Mouse (Mus musculus): ENCODE data around the gene Crx. TPM values are rescaled to one million over a fixed set of nuclear protein-coding genes. Genes with fewer than 3 reads are reported as not detected.
A peak's percentile ranks its signal among the peaks of the same experiment; 100 is the strongest.
"Not testable (repeated sequence)": the region's sequence is repeated elsewhere in the genome, so short reads cannot be mapped to it uniquely, and the experiment has no call there.

Crx gene
- polyA plus RNA-seq, 1 experiment from 2014 or later: not detected

DNA sequence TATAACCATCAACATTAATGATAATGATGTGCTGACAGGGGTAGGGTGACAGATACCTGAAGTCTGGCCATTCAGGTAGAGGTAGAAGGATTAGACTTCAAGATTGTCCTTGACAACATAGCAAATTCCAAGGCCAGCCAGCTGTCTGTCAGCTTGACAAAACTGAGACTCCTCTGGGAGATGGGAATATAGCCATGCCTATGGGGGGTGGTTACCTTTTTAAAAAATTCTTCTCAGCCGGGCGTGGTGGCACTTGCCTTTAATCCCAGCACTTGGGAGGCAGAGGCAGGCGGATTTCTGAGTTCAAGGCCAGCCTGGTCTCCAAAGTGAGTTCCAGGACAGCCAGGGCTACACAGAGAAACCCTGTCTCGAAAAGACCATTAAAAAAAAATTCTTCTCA is 35.9 kb upstream of the Crx start:
- WGBS: 88% methylated on average over 4 of the region's 4 CpGs
- H3K9me3 ChIP-seq (ENCODE audit: control insufficient read depth, low read length); H3K4me1 ChIP-seq (ENCODE audit: control insufficient read depth, insufficient read depth, low read length); H3K4me3 ChIP-seq (ENCODE audit: low read depth, low read length); H3K9ac ChIP-seq (ENCODE audit: low read length); H3K27me3 ChIP-seq (ENCODE audit: control insufficient read depth, insufficient read depth, low read length); ATAC-seq (ENCODE audit: insufficient number of reproducible peaks, low FRiP score, low TSS enrichment, low read depth); DNase-seq (ENCODE audit: low spot score); H3K27ac ChIP-seq (replicated peaks; ENCODE audit: low read depth, low read length); H3K4me2 ChIP-seq (ENCODE audit: low read depth, severe bottlenecking): not testable (repeated sequence)
- H3K36me3 ChIP-seq (ENCODE audit: control insufficient read depth, insufficient read depth, low read length): peaks cover 14% of the 10 kb centered on the region

DNA sequence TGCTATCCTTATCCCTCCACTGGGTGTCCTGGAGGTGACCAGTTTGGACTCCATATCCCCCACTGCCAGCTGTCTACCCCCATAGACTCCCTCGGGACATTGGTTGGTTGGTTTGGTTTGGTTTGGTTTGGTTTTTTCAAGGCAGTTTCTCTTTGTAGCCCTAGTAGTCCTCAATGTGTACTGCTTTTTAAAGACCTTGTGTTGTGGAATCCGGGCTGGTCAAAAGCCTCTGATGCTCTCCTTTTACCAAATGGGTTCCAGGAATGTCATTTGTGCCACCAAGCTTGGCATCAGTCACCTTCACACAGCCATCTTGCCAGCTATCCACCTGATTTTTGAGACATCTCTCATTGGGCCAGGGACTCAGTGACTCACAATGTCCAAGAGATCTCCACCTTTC is 35.0 kb upstream of the Crx start:
- Histone ChIP-seq H3K9me3 (ENCODE audit: control insufficient read depth, low read length) (no peaks in the 10 kb centered on the region), H3K27me3 (ENCODE audit: control insufficient read depth, insufficient read depth, low read length) (no peaks in the 10 kb centered on the region), H3K36me3 (ENCODE audit: control insufficient read depth, insufficient read depth, low read length) (peaks cover 8% of the 10 kb centered on the region), H3K4me1 (ENCODE audit: control insufficient read depth, insufficient read depth, low read length) (no peaks in the 10 kb centered on the region), H3K27ac (replicated peaks; ENCODE audit: low read depth, low read length) (no peak overlapping the region), H3K9ac (ENCODE audit: low read length) (no peak overlapping the region), H3K4me3 (ENCODE audit: low read depth, low read length) (no peak overlapping the region), H3K4me2 (ENCODE audit: low read depth, severe bottlenecking) (no peak overlapping the region)
- WGBS: 73% methylated on average over 2 of the region's 2 CpGs
- ATAC-seq (ENCODE audit: insufficient number of reproducible peaks, low FRiP score, low TSS enrichment, low read depth): no peak
- no peak for DNase-seq (ENCODE audit: low spot score)

DNA sequence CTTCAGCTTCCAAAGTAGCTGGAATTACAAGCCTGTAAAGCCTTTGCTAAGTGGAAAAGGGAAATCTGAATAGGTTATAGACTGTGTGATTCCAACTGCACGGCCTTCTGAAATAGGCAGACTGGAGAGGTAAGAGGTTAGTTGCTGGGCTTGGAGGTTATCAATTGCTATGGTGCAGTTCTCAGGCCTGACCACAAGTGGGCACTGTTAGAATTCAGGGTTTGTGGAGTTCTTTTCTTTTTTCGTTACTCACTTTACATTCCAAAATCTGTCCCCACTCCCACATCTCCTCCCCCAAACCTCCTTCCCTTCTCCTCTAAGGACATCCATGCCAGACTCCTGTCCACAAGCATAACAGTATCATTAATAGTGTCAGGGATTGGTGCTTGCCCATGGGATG is 34.5 kb upstream of the Crx start:
- Histone ChIP-seq H3K4me1 (ENCODE audit: control insufficient read depth, insufficient read depth, low read length) (no peaks in the 10 kb centered on the region), H3K9ac (ENCODE audit: low read length) (no peak overlapping the region), H3K4me2 (ENCODE audit: low read depth, severe bottlenecking) (no peak overlapping the region), H3K27ac (replicated peaks; ENCODE audit: low read depth, low read length) (no peak overlapping the region), H3K27me3 (ENCODE audit: control insufficient read depth, insufficient read depth, low read length) (no peaks in the 10 kb centered on the region), H3K36me3 (ENCODE audit: control insufficient read depth, insufficient read depth, low read length) (peaks cover 4% of the 10 kb centered on the region), H3K9me3 (ENCODE audit: control insufficient read depth, low read length) (no peaks in the 10 kb centered on the region), H3K4me3 (ENCODE audit: low read depth, low read length) (no peak overlapping the region)
- WGBS: 41% methylated on average over 2 of the region's 2 CpGs
- ATAC-seq (ENCODE audit: insufficient number of reproducible peaks, low FRiP score, low TSS enrichment, low read depth) (no peak), DNase-seq (ENCODE audit: low spot score) (peak; percentile 65)

DNA sequence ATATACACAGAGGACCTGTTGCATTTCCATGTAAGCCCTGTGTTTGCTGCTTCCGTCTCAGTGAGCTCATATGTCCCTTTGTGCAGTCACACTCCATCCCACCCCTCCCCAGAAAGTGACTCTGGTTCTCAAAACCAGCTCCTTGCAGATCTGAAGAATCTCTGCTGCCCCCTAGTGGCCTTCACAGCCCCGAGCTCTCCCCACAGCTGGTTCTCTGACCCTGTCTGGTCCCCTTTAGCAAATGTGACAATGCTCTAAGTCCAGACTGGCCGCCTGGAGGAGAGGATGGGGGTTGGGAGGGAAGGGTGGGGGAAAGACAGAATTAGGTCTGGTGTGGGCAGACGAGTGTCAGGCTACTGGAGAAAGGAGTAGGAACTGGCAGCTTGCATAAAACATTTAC is 32.4 kb upstream of the Crx start:
- no peaks in the 10 kb centered on the region for H3K4me1 ChIP-seq (ENCODE audit: control insufficient read depth, insufficient read depth, low read length)
- no peak overlapping the region for H3K27ac ChIP-seq (replicated peaks; ENCODE audit: low read depth, low read length)
- no peak overlapping the region for H3K4me2 ChIP-seq (ENCODE audit: low read depth, severe bottlenecking)
- H3K9me3 ChIP-seq (ENCODE audit: control insufficient read depth, low read length): no peaks in the 10 kb centered on the region
- ATAC-seq (ENCODE audit: insufficient number of reproducible peaks, low FRiP score, low TSS enrichment, low read depth) (peak; percentile 56; the same call in 1 of the 2 replicates), DNase-seq (ENCODE audit: low spot score) (peak; percentile 93)
- no peaks in the 10 kb centered on the region for H3K27me3 ChIP-seq (ENCODE audit: control insufficient read depth, insufficient read depth, low read length)
- WGBS: 2% methylated on average over 4 of the region's 4 CpGs
- H3K9ac ChIP-seq (ENCODE audit: low read length): no peak overlapping the region
- no peak overlapping the region for H3K4me3 ChIP-seq (ENCODE audit: low read depth, low read length)
- no peaks in the 10 kb centered on the region; the same call in 1 of the 2 replicates for H3K36me3 ChIP-seq (ENCODE audit: control insufficient read depth, insufficient read depth, low read length)

DNA sequence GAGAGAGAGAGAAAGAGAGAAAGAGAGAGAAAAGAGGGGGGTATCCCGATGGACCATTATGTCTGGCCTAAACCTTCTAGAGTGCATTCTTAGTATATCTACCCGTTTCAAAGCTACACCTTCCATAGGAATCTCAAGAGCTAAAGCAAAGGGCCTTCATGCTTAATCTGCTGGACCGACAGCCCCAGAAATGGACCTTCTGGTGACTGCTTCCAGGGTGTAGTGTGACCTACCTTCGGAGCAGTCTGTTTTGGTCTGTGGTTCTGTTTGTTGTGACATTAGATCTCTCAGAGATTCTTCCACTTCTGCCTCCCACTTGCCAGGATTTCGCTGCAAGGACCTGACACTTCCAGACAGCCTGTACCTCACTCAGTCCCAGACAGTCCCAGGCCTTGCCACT is 30.8 kb upstream of the Crx start:
- no peaks in the 10 kb centered on the region for H3K9me3 ChIP-seq (ENCODE audit: control insufficient read depth, low read length)
- DNase-seq (ENCODE audit: low spot score) (no peak), ATAC-seq (ENCODE audit: insufficient number of reproducible peaks, low FRiP score, low TSS enrichment, low read depth) (no peak)
- H3K9ac ChIP-seq (ENCODE audit: low read length): no peak overlapping the region
- WGBS: 81% methylated on average over 5 of the region's 5 CpGs
- no peaks in the 10 kb centered on the region for H3K27me3 ChIP-seq (ENCODE audit: control insufficient read depth, insufficient read depth, low read length)
- no peak overlapping the region for H3K27ac ChIP-seq (replicated peaks; ENCODE audit: low read depth, low read length)
- H3K4me2 ChIP-seq (ENCODE audit: low read depth, severe bottlenecking): no peak overlapping the region
- H3K4me3 ChIP-seq (ENCODE audit: low read depth, low read length): no peak overlapping the region
- no peaks in the 10 kb centered on the region for H3K36me3 ChIP-seq (ENCODE audit: control insufficient read depth, insufficient read depth, low read length)
- no peaks in the 10 kb centered on the region for H3K4me1 ChIP-seq (ENCODE audit: control insufficient read depth, insufficient read depth, low read length)

DNA sequence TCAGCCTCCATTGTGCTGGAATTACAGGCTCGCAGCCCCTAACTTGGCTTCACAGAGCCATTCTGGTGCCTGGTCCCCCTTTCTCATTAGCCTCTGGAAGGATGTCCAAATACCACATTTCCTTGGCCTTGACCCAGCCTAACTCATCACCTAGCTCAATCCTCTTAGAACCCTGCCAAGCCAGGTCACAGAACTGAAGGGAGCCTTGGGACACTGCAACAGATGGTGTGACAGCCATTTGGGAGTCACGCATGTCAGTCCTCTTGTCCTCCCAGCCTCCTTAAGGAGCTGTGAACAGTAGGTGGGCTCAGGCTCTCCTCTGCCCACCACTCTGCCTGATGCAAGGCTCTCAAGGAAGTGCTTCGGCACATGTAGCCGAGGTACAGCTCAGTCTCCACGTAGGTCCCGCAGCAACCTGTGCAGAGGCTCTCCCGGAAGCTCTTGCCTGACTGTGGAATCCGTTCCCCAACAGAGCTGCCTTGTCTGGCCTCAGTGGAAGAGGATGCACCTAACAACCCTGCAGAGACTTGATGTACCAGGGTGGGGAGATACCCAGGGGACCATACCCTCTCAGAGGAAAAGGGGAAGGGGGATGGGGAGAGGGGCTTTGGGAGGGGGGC is 28.3 kb upstream of the Crx start:
- WGBS: 80% methylated on average over 8 of the region's 8 CpGs
- no peak for ATAC-seq (ENCODE audit: insufficient number of reproducible peaks, low FRiP score, low TSS enrichment, low read depth)
- DNase-seq (ENCODE audit: low spot score): no peak

DNA sequence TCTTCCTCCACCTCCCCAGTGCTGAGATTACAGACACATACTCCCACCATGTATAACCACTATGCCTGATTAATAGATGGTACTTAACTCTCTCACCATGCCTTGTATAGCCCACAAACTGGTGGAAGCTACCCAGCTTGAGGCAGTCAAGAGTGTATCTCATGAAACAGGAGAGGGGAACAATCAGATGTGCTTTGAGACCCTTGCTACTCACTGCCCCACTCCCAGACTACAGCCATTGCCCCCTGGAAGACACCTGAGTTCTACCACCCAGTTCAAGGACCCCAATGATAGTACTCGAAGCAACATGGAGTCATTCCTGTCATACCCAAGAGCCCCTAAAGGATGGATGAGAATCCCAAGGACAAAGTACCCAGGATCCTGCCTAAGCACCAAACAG is 26.8 kb upstream of the Crx start:
- ATAC-seq (ENCODE audit: insufficient number of reproducible peaks, low FRiP score, low TSS enrichment, low read depth) (no peak), DNase-seq (ENCODE audit: low spot score) (no peak)
- Histone ChIP-seq H3K4me1 (ENCODE audit: control insufficient read depth, insufficient read depth, low read length) (no peaks in the 10 kb centered on the region), H3K9ac (ENCODE audit: low read length) (no peak overlapping the region), H3K27ac (replicated peaks; ENCODE audit: low read depth, low read length) (no peak overlapping the region), H3K4me3 (ENCODE audit: low read depth, low read length) (no peak overlapping the region), H3K36me3 (ENCODE audit: control insufficient read depth, insufficient read depth, low read length) (no peaks in the 10 kb centered on the region), H3K9me3 (ENCODE audit: control insufficient read depth, low read length) (no peaks in the 10 kb centered on the region), H3K4me2 (ENCODE audit: low read depth, severe bottlenecking) (no peak overlapping the region), H3K27me3 (ENCODE audit: control insufficient read depth, insufficient read depth, low read length) (no peaks in the 10 kb centered on the region)
- 85% methylated on average over 1 of the region's 1 CpGs for WGBS

More for the DNA sequence above, 28.3 kb upstream of the Crx start:
- H3K4me1 ChIP-seq (ENCODE audit: control insufficient read depth, insufficient read depth, low read length): no peaks in the 10 kb centered on the region
- no peak overlapping the region for H3K4me2 ChIP-seq (ENCODE audit: low read depth, severe bottlenecking)
- no peak overlapping the region for H3K9ac ChIP-seq (ENCODE audit: low read length)
- no peaks in the 10 kb centered on the region for H3K27me3 ChIP-seq (ENCODE audit: control insufficient read depth, insufficient read depth, low read length)
- H3K9me3 ChIP-seq (ENCODE audit: control insufficient read depth, low read length): no peaks in the 10 kb centered on the region
- no peak overlapping the region for H3K4me3 ChIP-seq (ENCODE audit: low read depth, low read length)
- H3K36me3 ChIP-seq (ENCODE audit: control insufficient read depth, insufficient read depth, low read length): no peaks in the 10 kb centered on the region
- no peak overlapping the region for H3K27ac ChIP-seq (replicated peaks; ENCODE audit: low read depth, low read length)

DNA sequence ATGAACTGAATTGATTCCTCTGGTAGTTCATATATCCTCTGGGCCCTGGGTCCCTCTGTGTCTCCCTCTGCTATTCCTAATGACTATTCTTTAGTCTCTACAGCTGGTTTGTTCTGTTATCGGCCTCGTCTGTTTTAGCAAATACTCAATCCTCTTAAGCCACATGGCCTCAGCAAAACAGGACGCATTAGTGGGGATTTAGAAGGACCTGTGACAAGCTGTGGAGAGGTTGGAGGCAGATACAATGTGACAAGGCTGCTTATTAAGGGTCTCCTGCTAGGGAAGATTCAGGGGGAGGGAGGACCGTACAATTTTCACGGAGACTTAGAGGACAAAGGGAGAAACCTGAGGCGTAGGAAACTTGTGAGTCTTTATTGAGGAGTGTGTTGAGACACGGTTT is 26.1 kb upstream of the Crx start:
- no peak overlapping the region for H3K4me3 ChIP-seq (ENCODE audit: low read depth, low read length)
- no peaks in the 10 kb centered on the region for H3K27me3 ChIP-seq (ENCODE audit: control insufficient read depth, insufficient read depth, low read length)
- no peak for ATAC-seq (ENCODE audit: insufficient number of reproducible peaks, low FRiP score, low TSS enrichment, low read depth)
- H3K4me2 ChIP-seq (ENCODE audit: low read depth, severe bottlenecking): no peak overlapping the region
- H3K9ac ChIP-seq (ENCODE audit: low read length): no peak overlapping the region
- no peaks in the 10 kb centered on the region for H3K4me1 ChIP-seq (ENCODE audit: control insufficient read depth, insufficient read depth, low read length)
- 88% methylated on average over 7 of the region's 7 CpGs for WGBS
- no peak overlapping the region for H3K27ac ChIP-seq (replicated peaks; ENCODE audit: low read depth, low read length)
- no peak for DNase-seq (ENCODE audit: low spot score)
- no peaks in the 10 kb centered on the region for H3K9me3 ChIP-seq (ENCODE audit: control insufficient read depth, low read length)
- no peaks in the 10 kb centered on the region for H3K36me3 ChIP-seq (ENCODE audit: control insufficient read depth, insufficient read depth, low read length)

All from limb, embryonic 11.5 days (tissue).